Mouse (Mus musculus): ENCODE data around the gene Olfr657. TPM values are rescaled to one million over a fixed set of nuclear protein-coding genes. Genes with fewer than 3 reads are reported as not detected.

Gene Olfr657
- not detected for total RNA-seq (2021)
- long read RNA-seq, experiment 1: 0 reads
- long read RNA-seq, experiment 2: 0 reads

GRCm38 (mm10) chr7:104624494-104624893 lies at the start of gene Olfr657:
Gene Olfr657 (plus strand): TSS chr7:104624794.
- TF ChIP-seq CTCF (IDR thresholded peaks at IDR 0.05): no peak
- DNase-seq (ENCODE audit: extremely low spot score in 1 of 2, low spot score in 2 of 2): no peak
- H3K4me3 ChIP-seq: no peak within 1 kb of the TSS
- H3K27ac ChIP-seq: no peak within 1 kb of the TSS
- intact Hi-C loops (cut with DNase I): no loop called here

DNA sequence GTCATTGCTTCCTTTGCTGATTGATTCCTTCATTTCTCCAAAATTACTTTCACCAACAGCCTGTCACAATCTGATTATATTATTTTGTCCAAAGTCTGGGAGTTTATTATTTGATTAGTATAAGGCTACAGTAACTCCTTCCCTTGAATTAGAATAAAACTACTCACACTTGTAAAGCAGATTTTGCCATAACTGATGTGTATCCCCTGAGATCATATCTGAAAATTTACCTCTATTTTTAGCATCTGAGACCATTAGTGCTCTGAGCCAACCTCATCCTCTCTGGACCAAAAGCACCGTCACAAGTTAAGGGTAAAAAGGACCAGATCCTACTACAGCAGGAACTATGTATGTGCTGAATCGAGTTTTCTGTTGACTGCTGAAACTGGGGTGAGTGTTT lies 47.6 kb upstream of the Olfr657 start, which contains the start of gene Olfr653:
TSS of gene Olfr653 (plus strand) at position 301 of the 400 bp plus-strand sequence.
- no peak for DNase-seq (ENCODE audit: extremely low spot score in 1 of 2, low spot score in 2 of 2)
- no peak within 1 kb of the TSS for H3K4me3 ChIP-seq
- intact Hi-C loops (cut with DNase I): no loop called here
- TF ChIP-seq CTCF (IDR thresholded peaks at IDR 0.05): no peak
- no peak within 1 kb of the TSS for H3K27ac ChIP-seq

DNA sequence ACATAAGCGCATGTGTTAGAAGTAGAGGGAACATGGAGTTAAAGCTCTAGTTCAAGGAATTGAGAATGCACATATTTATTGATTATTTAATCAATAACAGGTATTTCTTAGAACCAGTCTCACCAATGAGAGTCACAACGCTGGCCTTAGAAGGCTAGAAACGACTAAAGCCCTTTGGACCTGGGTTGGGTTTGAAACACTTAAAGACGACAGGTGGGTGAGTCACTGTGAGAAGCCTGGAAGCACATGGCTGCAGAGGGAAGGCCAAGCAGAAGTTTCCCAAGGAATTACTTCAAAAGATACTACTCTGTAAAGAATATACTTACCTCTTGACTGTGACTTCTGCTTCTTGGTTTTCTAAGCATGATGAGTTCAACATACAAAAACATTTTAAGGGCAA lies 43.7 kb upstream of the Olfr657 start:
- TF ChIP-seq CTCF (IDR thresholded peaks at IDR 0.05): no peak
- H3K4me3 ChIP-seq: no peak overlapping the region
- DNase-seq (ENCODE audit: extremely low spot score in 1 of 2, low spot score in 2 of 2): no peak
- H3K27ac ChIP-seq: no peak overlapping the region
- intact Hi-C loops (cut with DNase I): no loop called here

DNA sequence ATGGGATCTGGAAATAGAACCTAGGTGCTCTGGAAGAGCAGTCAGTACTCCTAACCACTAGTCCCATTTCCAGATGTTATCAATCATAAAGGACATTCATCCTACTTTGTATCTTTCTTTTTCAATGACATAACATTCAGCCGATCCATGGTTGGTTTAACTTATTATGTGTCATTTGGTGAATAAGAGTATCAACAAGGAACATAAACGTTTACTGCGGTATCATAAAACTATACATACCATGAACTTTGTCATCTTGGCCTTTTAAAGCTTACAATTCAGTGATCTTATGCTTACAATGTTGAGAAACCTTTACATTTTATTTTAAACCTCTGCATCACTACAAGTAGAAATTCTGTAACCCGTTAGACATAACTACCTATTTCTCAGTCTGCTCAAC lies 43.2 kb upstream of the Olfr657 start:
- no peak overlapping the region for H3K27ac ChIP-seq
- intact Hi-C loops (cut with DNase I): no loop called here
- no peak for DNase-seq (ENCODE audit: extremely low spot score in 1 of 2, low spot score in 2 of 2)
- H3K4me3 ChIP-seq: no peak overlapping the region
- TF ChIP-seq CTCF (IDR thresholded peaks at IDR 0.05): no peak

- no peak within 1 kb of the TSS for H3K27ac ChIP-seq
- intact Hi-C loops (cut with DNase I): no loop called here
These were observed 37.9 kb upstream of the Olfr657 start, which contains the start of gene Olfr654 for GRCm38 (mm10) chr7:104586725-104587124. Gene Olfr654 (plus strand): TSS chr7:104587025.

DNA sequence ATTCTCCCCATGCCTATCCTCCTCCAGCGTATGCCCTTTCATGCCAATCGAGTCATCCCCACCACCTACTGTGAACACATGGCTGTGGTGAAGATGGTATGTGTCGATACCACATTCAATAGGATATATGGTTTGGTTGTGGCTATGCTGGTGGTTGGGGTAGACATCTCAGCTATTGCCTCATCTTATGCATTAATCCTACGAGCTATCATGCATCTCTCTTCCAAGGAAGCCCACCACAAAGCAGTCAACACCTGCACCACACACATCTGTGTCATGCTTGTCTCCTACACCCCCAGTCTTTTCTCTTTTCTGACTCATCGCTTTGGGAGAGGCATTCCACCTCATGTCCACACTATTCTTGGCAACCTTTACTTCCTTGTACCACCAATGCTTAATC lies 36.3 kb upstream of the Olfr657 start:
- Histone ChIP-seq H3K27ac (no peak overlapping the region), H3K4me3 (no peak overlapping the region)
- no peak for TF ChIP-seq CTCF (IDR thresholded peaks at IDR 0.05)
- intact Hi-C loops (cut with DNase I): no loop called here
- DNase-seq (ENCODE audit: extremely low spot score in 1 of 2, low spot score in 2 of 2): no peak

More at GRCm38 (mm10) chr7:104586725-104587124, 37.9 kb upstream of the Olfr657 start, which contains the start of gene Olfr654:
- TF ChIP-seq CTCF (IDR thresholded peaks at IDR 0.05): no peak
- H3K4me3 ChIP-seq: no peak within 1 kb of the TSS
- DNase-seq (ENCODE audit: extremely low spot score in 1 of 2, low spot score in 2 of 2): no peak

DNA sequence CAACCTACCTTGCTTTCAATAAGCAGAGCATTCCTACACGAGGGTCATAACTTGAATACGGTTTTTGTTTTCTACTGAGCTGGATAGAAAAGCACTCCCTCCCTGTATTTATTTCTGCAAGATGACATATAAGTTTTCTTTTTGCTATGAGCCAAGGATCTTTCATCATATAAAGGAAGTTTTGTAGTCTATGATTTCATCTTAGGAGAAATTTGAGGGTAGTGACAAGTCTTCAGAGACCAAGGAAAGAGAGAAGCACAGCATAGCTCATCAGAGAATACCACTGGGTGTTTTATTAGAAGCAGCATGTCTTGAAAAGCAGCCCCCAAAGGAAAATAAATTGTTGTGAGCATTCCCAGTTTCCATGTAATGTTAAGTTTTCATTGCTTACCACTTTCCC lies 22.9 kb upstream of the Olfr657 start, which contains the start of gene Olfr655:
TSS of gene Olfr655 (minus strand) at position 101 of the 400 bp plus-strand sequence.
- TF ChIP-seq CTCF (IDR thresholded peaks at IDR 0.05): no peak
- Histone ChIP-seq H3K27ac (no peak within 1 kb of the TSS), H3K4me3 (no peak within 1 kb of the TSS)
- DNase-seq (ENCODE audit: extremely low spot score in 1 of 2, low spot score in 2 of 2): no peak
- intact Hi-C loops (cut with DNase I): no loop called here

DNA sequence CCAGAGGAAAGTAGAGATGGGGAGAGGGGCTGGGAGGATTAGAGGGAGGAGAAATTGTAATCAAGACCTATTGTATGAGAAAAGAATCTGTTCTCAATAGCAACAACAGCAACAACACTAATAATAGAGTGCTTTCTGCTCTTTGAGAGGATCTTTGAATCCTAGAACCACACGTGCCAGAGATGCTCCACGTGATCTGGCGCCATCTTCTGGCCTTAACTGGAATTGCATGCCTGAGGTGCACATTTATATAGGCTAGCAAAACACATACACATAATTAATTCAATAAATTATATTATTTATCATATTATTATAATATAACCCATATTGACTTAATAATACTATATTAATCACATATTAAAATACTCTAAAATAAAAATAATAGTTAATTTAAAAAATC lies 21.4 kb upstream of the Olfr657 start:
- no peak overlapping the region for H3K4me3 ChIP-seq
- no peak overlapping the region for H3K27ac ChIP-seq
- intact Hi-C loops (cut with DNase I): no loop called here
- TF ChIP-seq CTCF (IDR thresholded peaks at IDR 0.05): peak; percentile 43
- DNase-seq (ENCODE audit: extremely low spot score in 1 of 2, low spot score in 2 of 2): no peak

DNA sequence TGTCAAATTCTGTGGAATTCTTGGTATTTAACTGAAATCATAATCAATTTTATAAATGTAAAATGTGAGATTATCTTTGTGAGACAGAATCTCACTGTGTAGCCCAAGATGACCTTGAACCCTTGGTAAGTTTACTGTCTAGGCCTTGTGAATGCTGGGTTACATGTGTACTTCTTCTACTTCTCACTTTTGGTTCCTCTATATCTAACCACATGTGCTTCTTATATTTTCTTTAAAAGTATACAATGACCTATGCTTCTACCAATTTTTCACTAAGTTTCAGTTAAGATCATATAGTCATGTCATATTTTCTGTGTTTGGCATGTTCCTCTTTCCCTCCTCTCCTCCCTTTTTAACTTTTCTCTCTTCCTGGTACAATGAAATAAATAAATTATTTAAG lies 19.9 kb upstream of the Olfr657 start:
- TF ChIP-seq CTCF (IDR thresholded peaks at IDR 0.05): no peak
- no peak for DNase-seq (ENCODE audit: extremely low spot score in 1 of 2, low spot score in 2 of 2)
- Histone ChIP-seq H3K27ac (no peak overlapping the region), H3K4me3 (no peak overlapping the region)
- intact Hi-C loops (cut with DNase I): no loop called here

DNA sequence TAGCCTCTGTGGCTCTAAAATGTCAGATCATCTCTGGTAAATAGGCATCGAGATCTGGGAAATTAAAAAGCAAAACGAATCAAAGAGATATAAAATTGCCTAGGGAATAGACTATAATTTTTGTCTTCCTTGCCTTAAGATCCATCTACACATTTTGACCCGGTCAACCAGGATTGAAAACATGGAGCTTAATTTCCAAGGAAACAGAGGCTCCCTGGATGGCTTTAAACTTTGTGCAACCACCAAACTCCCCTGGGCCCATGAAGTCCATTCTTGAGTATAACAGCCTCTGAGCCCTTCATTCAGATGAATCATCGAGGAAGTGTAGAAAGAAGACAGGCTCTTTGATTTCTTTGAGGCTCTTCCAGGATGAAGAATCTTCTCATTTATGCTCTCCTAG lies 10.9 kb upstream of the Olfr657 start, which contains the start of gene Olfr656:
TSS of gene Olfr656 (plus strand) at position 301 of the 400 bp plus-strand sequence.
- TF ChIP-seq CTCF (IDR thresholded peaks at IDR 0.05): no peak
- intact Hi-C loops (cut with DNase I): no loop called here
- DNase-seq (ENCODE audit: extremely low spot score in 1 of 2, low spot score in 2 of 2): no peak
- no peak within 1 kb of the TSS for H3K4me3 ChIP-seq
- H3K27ac ChIP-seq: no peak within 1 kb of the TSS

DNA sequence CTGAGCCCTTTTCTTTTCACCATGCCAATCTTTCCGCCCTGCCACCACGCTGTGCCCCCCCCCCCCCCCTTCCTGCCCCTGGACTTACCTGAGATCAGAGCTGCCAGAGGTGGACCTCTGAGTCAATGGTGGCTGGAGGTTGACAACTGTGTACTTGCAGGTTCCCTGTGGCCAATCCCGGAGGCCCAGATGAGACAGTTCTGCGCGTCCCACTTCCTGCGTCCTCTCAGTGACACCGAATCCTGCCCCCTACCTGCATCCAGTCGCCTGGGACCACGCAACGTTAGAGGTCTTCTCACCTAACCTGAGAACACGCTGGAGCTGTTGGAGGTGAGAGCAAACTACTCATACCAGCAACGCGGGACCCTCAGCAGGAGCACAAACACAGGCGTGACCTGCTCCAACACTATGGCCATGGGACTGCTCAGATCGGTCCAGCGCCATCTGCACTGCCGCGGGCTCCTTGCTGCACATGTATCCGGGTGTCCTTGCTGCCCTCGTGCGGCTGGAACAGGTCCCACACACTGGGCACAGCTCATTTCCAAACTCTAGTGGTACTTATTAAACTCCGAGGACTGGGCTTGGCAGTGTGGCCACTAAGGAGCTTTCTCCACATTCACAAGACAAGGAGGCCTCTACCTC lies 22.4 kb downstream of the Olfr657 start, which contains the start of gene Olfr658:
TSS of gene Olfr658 (minus strand) at position 465 of the 642 bp plus-strand sequence.
- peak; percentile 10 to 20 for DNase-seq (ENCODE audit: extremely low spot score in 1 of 2, low spot score in 2 of 2)
- Histone ChIP-seq H3K4me3 (no peak within 1 kb of the TSS), H3K27ac (no peak within 1 kb of the TSS)
- TF ChIP-seq CTCF (IDR thresholded peaks at IDR 0.05): peak; percentile 43
- intact Hi-C loops (cut with DNase I): no loop called here

DNA sequence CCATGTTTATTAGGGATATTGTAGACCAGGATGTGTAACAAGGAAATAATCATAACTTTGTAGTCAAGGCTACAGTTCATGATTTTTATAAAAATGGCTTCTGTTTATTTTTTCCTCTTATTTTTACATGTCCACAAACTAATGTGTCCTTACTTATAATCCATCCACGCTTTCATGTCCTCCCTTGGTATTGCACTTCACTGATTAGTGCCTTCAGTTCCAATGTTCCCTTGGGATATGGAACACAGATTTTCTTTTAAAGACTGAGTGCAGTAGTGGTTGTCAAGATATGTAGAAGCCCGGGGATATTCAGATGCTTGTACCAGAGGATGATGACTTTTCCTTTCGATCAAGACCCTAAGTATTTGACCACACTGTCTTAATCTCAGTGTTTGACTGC lies 41.9 kb downstream of the Olfr657 start, which contains the start of gene Olfr659:
TSS of gene Olfr659 (plus strand) at position 301 of the 400 bp plus-strand sequence.
- TF ChIP-seq CTCF (IDR thresholded peaks at IDR 0.05): no peak
- no peak within 1 kb of the TSS for H3K27ac ChIP-seq
- H3K4me3 ChIP-seq: no peak within 1 kb of the TSS
- no peak for DNase-seq (ENCODE audit: extremely low spot score in 1 of 2, low spot score in 2 of 2)
- intact Hi-C loops (cut with DNase I): no loop called here

DNA sequence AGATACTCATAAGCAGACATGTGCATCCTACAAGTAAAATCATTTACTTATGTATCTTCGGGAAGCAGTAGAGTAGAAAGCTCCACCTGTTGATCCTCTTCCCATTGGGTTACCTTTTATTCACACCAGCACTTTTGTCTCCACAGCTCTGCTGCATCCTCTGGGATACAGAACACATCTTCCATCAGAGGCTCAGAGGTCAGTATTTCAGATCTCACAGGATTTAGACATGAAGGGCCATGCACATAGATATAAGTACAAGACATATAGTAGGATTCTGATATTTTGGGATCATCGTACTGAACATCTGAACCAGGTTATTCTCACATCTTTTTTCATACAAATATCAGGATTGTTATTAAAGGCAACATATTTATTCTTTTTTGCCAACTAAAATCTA lies 61.6 kb downstream of the Olfr657 start, which contains the start of gene Olfr661:
TSS of gene Olfr661 (plus strand) at position 301 of the 400 bp plus-strand sequence.
- Histone ChIP-seq H3K4me3 (no peak within 1 kb of the TSS), H3K27ac (no peak within 1 kb of the TSS)
- TF ChIP-seq CTCF (IDR thresholded peaks at IDR 0.05): no peak
- intact Hi-C loops (cut with DNase I): no loop called here
- no peak for DNase-seq (ENCODE audit: extremely low spot score in 1 of 2, low spot score in 2 of 2)

Other genes starting within 250 kb of the Olfr657 start
- under 1 TPM in 1 of 2 experiments, not detected in 1; 0.19 TPM for gene Trim30c, start 224.0 kb upstream of the Olfr657 start, total RNA-seq (2021)
- gene Trim30a, start 159.6 kb upstream of the Olfr657 start, total RNA-seq (2021): under 1 TPM; 0.66 to 0.98 TPM
- gene Trim30d, start 116.9 kb upstream of the Olfr657 start, total RNA-seq (2021): under 1 TPM; 0.36 to 0.40 TPM
- not detected for gene Olfr651, start 74.7 kb upstream of the Olfr657 start, total RNA-seq (2021)
- gene Olfr652, start 63.9 kb upstream of the Olfr657 start, total RNA-seq (2021): not detected
- not detected for gene Olfr653, start 47.5 kb upstream of the Olfr657 start, total RNA-seq (2021)
- gene Olfr654, start 37.8 kb upstream of the Olfr657 start, total RNA-seq (2021): not detected
- not detected for gene Olfr655, start 23.0 kb upstream of the Olfr657 start, total RNA-seq (2021)
- not detected for gene Olfr656, start 10.8 kb upstream of the Olfr657 start, total RNA-seq (2021)
- gene Olfr658, start 22.5 kb downstream of the Olfr657 start, total RNA-seq (2021): not detected
- gene Olfr659, start 42.0 kb downstream of the Olfr657 start, total RNA-seq (2021): not detected
- not detected for gene Olfr661, start 61.7 kb downstream of the Olfr657 start, total RNA-seq (2021)
- gene Usp17le, start 152.7 kb downstream of the Olfr657 start, total RNA-seq (2021): not detected
- not detected for gene Usp17lb, start 217.8 kb downstream of the Olfr657 start, total RNA-seq (2021)
- gene Usp17la, start 232.2 kb downstream of the Olfr657 start, total RNA-seq (2021): not detected